Mouse (Mus musculus): ENCODE results near the gene Pgm1.

Pgm1 gene

GRCm38 (mm10) chr4:99929149-99929612 lies at the start of gene Pgm1:
Gene Pgm1, plus strand, starts transcription at chr4:99929414.
- peak; percentile 47 to 82 for DNase-seq (ENCODE audit: low spot score in 2 of 2)

- peak in 1 of 2 experiments; percentile 53 for DNase-seq (ENCODE audit: low spot score in 2 of 2)
Observed at GRCm38 (mm10) chr4:99881882-99882281, 47.3 kb upstream of the Pgm1 start.

GRCm38 (mm10) chr4:99882405-99882804 lies 46.8 kb upstream of the Pgm1 start:
- no peak for DNase-seq (ENCODE audit: low spot score in 2 of 2)

GRCm38 (mm10) chr4:99913894-99914451 lies 15.2 kb upstream of the Pgm1 start:
- no peak for DNase-seq (ENCODE audit: low spot score in 2 of 2)

- no peak for DNase-seq (ENCODE audit: low spot score in 2 of 2)
Observed at GRCm38 (mm10) chr4:99926380-99926779, 2.8 kb upstream of the Pgm1 start.

- no peak for DNase-seq (ENCODE audit: low spot score in 2 of 2)
Observed at GRCm38 (mm10) chr4:99928521-99928920, 693 bp upstream of the Pgm1 start.

GRCm38 (mm10) chr4:99929613-99930517 lies 651 bp downstream of the Pgm1 start, which contains the start of gene Itgb3bp:
Gene Itgb3bp, minus strand, starts transcription at chr4:99929813.
- peak; percentile 39 to 68 for DNase-seq (ENCODE audit: low spot score in 2 of 2)

GRCm38 (mm10) chr4:99930518-99931239 lies 1.5 kb downstream of the Pgm1 start:
- no peak for DNase-seq (ENCODE audit: low spot score in 2 of 2)

- no peak for DNase-seq (ENCODE audit: low spot score in 2 of 2)
Observed at GRCm38 (mm10) chr4:99931240-99931580, 2.0 kb downstream of the Pgm1 start.

GRCm38 (mm10) chr4:99931807-99932206 lies 2.6 kb downstream of the Pgm1 start:
- DNase-seq (ENCODE audit: low spot score in 2 of 2) = no peak

- no peak for DNase-seq (ENCODE audit: low spot score in 2 of 2)
Observed at GRCm38 (mm10) chr4:99934859-99935258, 5.6 kb downstream of the Pgm1 start.

GRCm38 (mm10) chr4:99936278-99936677 lies 7.1 kb downstream of the Pgm1 start:
- no peak for DNase-seq (ENCODE audit: low spot score in 2 of 2)

- DNase-seq (ENCODE audit: low spot score in 2 of 2) = no peak
Observed at GRCm38 (mm10) chr4:99939711-99940505, 10.7 kb downstream of the Pgm1 start.

GRCm38 (mm10) chr4:99941655-99942414 lies 12.6 kb downstream of the Pgm1 start:
- no peak for DNase-seq (ENCODE audit: low spot score in 2 of 2)

- no peak for DNase-seq (ENCODE audit: low spot score in 2 of 2)
Observed at GRCm38 (mm10) chr4:99944606-99945005, 15.4 kb downstream of the Pgm1 start.

GRCm38 (mm10) chr4:99945011-99945410 lies 15.8 kb downstream of the Pgm1 start:
- DNase-seq (ENCODE audit: low spot score in 2 of 2) = no peak

- DNase-seq (ENCODE audit: low spot score in 2 of 2) = no peak
Observed at GRCm38 (mm10) chr4:99946516-99946915, 17.3 kb downstream of the Pgm1 start.

- no peak for DNase-seq (ENCODE audit: low spot score in 2 of 2)
Observed at GRCm38 (mm10) chr4:99947192-99947591, 18.0 kb downstream of the Pgm1 start.

- DNase-seq (ENCODE audit: low spot score in 2 of 2) = no peak
Observed at GRCm38 (mm10) chr4:99947896-99948295, 18.7 kb downstream of the Pgm1 start.

GRCm38 (mm10) chr4:99953904-99954303 lies 24.7 kb downstream of the Pgm1 start:
- no peak for DNase-seq (ENCODE audit: low spot score in 2 of 2)

- DNase-seq (ENCODE audit: low spot score in 2 of 2) = no peak
Observed at GRCm38 (mm10) chr4:99955396-99955795, 26.2 kb downstream of the Pgm1 start.

All from left cerebral cortex, adult 9 months (tissue).